Mouse (Mus musculus): ENCODE measurements at regions not wholly inside any gene's neighbourhood (a gene's known extent, or its start where the extent isn't known, plus 50 kb on each side); places are given as distances from the start of the nearest gene placed in this dataset.

DNA sequence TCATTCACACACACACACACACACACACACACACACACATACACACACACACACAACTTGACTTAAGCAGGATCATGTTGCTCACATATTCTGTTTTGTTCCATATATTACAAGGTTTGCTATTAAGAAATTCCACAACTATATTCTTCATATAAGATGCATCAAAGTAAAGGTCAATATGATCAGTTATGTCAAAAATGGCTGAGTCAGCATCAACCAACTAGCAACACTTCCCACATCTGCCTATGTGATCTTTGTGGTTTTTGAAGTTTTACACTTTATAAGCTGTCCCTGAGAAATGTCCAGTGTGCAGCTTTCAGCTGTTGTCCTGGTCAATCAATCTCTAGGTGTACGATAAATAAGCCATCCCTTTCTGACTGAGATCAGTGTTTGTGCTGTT, 1339.3 kb upstream of the Dsel start:
- no peak for DNase-seq

DNA sequence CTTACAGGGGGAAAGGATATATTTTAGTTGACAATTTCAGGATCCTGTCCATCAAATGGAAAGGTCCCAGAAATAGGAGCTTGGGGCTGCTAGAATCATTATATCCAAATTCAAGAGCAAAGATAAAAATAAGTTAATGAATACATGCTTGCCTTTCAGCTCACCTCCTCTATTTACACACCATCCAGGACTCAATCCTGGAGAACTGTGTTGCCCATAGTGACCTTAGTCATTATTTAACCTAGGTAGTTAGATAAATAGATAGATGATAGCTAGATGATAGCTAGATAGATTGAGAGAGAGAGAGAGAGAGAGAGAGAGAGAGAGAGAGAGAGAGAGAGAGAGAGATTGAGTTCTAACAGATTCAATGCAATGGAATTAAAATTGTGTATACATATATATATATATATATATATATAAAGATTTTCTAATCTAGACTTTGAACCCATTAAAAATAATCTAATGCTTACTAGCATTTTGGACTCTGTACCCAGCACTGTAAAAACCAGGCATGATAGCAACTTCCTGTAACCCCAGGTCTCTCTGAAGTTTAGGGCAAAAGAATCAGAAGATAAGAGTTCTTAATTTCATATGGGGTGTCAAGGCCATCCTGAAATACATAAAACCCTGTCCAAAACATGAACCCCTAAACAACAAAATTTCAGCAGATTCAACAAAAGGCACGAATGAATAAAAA, 1329.5 kb upstream of the Dsel start:
- DNase-seq, result no peak

DNA sequence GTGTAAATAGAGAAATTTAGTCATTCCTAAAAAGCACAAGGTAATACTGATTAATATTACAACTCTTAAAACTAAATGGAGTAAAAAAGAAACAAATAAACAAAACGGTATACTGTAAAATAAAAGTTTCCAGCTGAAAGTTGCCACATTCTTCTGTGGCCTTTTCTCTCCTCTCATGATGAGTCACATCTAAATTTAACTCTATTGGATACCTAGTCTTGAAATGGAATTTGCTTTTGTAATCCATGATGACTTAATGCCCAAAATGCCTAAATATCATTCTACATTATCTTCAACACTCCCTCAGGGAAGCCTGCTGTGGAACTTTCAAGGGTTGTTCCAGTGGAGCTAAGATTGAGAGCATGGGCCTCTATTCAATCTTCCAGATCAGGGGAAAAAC, 1298.5 kb upstream of the Dsel start:
- DNase-seq, result no peak
